Mouse (Mus musculus): ENCODE data around the gene Hist1h3i. TPM values are rescaled to one million over a fixed set of nuclear protein-coding genes. Genes with fewer than 3 reads are reported as not detected.
"Not testable (repeated sequence)": the region's sequence is repeated elsewhere in the genome, so short reads cannot be mapped to it uniquely, and the experiment has no call there.

Hist1h3i gene
- polyA plus RNA-seq, 1 experiment = 57.4 TPM

GRCm38 (mm10) chr13:21786189-21786898 is 3.2 kb upstream of the Hist1h3i start:
- Histone ChIP-seq H3K27me3 (ENCODE audit: control insufficient read depth, insufficient read depth, low read length) (no peaks in the 10 kb centered on the region), H3K27ac (ENCODE audit: insufficient read depth, low read depth, low read length) (peak overlapping the region; percentile 75), H3K36me3 (ENCODE audit: control insufficient read depth, insufficient read depth, low read length) (no peaks in the 10 kb centered on the region), H3K4me3 (ENCODE audit: low read depth, low read length) (peak overlapping the region; percentile 60), H3K4me1 (ENCODE audit: control insufficient read depth, insufficient read depth, insufficient read length, low read length) (no peaks in the 10 kb centered on the region)
- TF ChIP-seq CTCF (IDR thresholded peaks at IDR 0.05; ENCODE audit: extremely low read depth, insufficient read length, insufficient replicate concordance, low read depth, low read length) = no peak
- TF ChIP-seq POLR2A (IDR thresholded peaks at IDR 0.05; ENCODE audit: low read depth, low read length) = no peak
- 9% methylated on average over 8 of the region's 8 CpGs for WGBS

GRCm38 (mm10) chr13:21784311-21784710 is 1.1 kb upstream of the Hist1h3i start:
- Histone ChIP-seq H3K36me3 (ENCODE audit: control insufficient read depth, insufficient read depth, low read length) (no peaks in the 10 kb centered on the region), H3K4me3 (ENCODE audit: low read depth, low read length) (no peak overlapping the region), H3K4me1 (ENCODE audit: control insufficient read depth, insufficient read depth, insufficient read length, low read length) (0 out of 2 replicates have a peak, but pooled peaks cover 2% of the 10 kb centered on the region), H3K27me3 (ENCODE audit: control insufficient read depth, insufficient read depth, low read length) (no peaks in the 10 kb centered on the region), H3K27ac (ENCODE audit: insufficient read depth, low read depth, low read length) (no peak overlapping the region)
- WGBS = 69% methylated on average over 6 of the region's 6 CpGs
- TF ChIP-seq CTCF (IDR thresholded peaks at IDR 0.05; ENCODE audit: extremely low read depth, insufficient read length, insufficient replicate concordance, low read depth, low read length) (no peak), POLR2A (IDR thresholded peaks at IDR 0.05; ENCODE audit: low read depth, low read length) (no peak)

- H3K4me1 ChIP-seq (ENCODE audit: control insufficient read depth, insufficient read depth, insufficient read length, low read length) = 0 out of 2 replicates have a peak, but pooled peaks cover 2% of the 10 kb centered on the region
- TF ChIP-seq POLR2A (IDR thresholded peaks at IDR 0.05; ENCODE audit: low read depth, low read length) (no peak), CTCF (IDR thresholded peaks at IDR 0.05; ENCODE audit: extremely low read depth, insufficient read length, insufficient replicate concordance, low read depth, low read length) (no peak)
- WGBS = 2% methylated on average over 9 of the region's 9 CpGs
- H3K36me3 ChIP-seq (ENCODE audit: control insufficient read depth, insufficient read depth, low read length) = no peaks in the 10 kb centered on the region
- H3K27ac ChIP-seq (ENCODE audit: insufficient read depth, low read depth, low read length) = peak overlapping the region; percentile 20; the same call in 1 of the 2 replicates
- no peaks in the 10 kb centered on the region for H3K27me3 ChIP-seq (ENCODE audit: control insufficient read depth, insufficient read depth, low read length)
- H3K4me3 ChIP-seq (ENCODE audit: low read depth, low read length) = no peak overlapping the region
Measured at GRCm38 (mm10) chr13:21783734-21784161, 578 bp upstream of the Hist1h3i start.

- Histone ChIP-seq H3K27ac (ENCODE audit: insufficient read depth, low read depth, low read length) (peak overlapping the region; percentile 64), H3K4me3 (ENCODE audit: low read depth, low read length) (peak overlapping the region; percentile 57)
- not testable (repeated sequence) for H3K4me1 ChIP-seq (ENCODE audit: control insufficient read depth, insufficient read depth, insufficient read length, low read length); H3K36me3 ChIP-seq (ENCODE audit: control insufficient read depth, insufficient read depth, low read length); H3K27me3 ChIP-seq (ENCODE audit: control insufficient read depth, insufficient read depth, low read length)
- peak; percentile 43 for TF ChIP-seq POLR2A (IDR thresholded peaks at IDR 0.05; ENCODE audit: low read depth, low read length)
- WGBS = under 1% methylated on average over 21 of the region's 35 CpGs
Measured at GRCm38 (mm10) chr13:21782361-21783254, 562 bp downstream of the Hist1h3i start.

- 85% methylated on average over 1 of the region's 1 CpGs for WGBS
Measured at GRCm38 (mm10) chr13:21781639-21782038, 1.5 kb downstream of the Hist1h3i start.

GRCm38 (mm10) chr13:21781021-21781555 is 2.1 kb downstream of the Hist1h3i start:
- Histone ChIP-seq H3K4me3 (ENCODE audit: low read depth, low read length) (no peak overlapping the region), H3K36me3 (ENCODE audit: control insufficient read depth, insufficient read depth, low read length) (no peaks in the 10 kb centered on the region), H3K27ac (ENCODE audit: insufficient read depth, low read depth, low read length) (no peak overlapping the region), H3K4me1 (ENCODE audit: control insufficient read depth, insufficient read depth, insufficient read length, low read length) (peaks cover 2% of the 10 kb centered on the region; the same call in 1 of the 2 replicates), H3K27me3 (ENCODE audit: control insufficient read depth, insufficient read depth, low read length) (no peaks in the 10 kb centered on the region)
- no peak for TF ChIP-seq CTCF (IDR thresholded peaks at IDR 0.05; ENCODE audit: extremely low read depth, insufficient read length, insufficient replicate concordance, low read depth, low read length)
- TF ChIP-seq POLR2A (IDR thresholded peaks at IDR 0.05; ENCODE audit: low read depth, low read length) = no peak
- 53% methylated on average over 6 of the region's 6 CpGs for WGBS

More at GRCm38 (mm10) chr13:21781639-21782038, 1.5 kb downstream of the Hist1h3i start:
- Histone ChIP-seq H3K4me3 (ENCODE audit: low read depth, low read length) (no peak overlapping the region), H3K27ac (ENCODE audit: insufficient read depth, low read depth, low read length) (no peak overlapping the region), H3K36me3 (ENCODE audit: control insufficient read depth, insufficient read depth, low read length) (no peaks in the 10 kb centered on the region), H3K4me1 (ENCODE audit: control insufficient read depth, insufficient read depth, insufficient read length, low read length) (peaks cover 2% of the 10 kb centered on the region; the same call in 1 of the 2 replicates), H3K27me3 (ENCODE audit: control insufficient read depth, insufficient read depth, low read length) (no peaks in the 10 kb centered on the region)
- TF ChIP-seq POLR2A (IDR thresholded peaks at IDR 0.05; ENCODE audit: low read depth, low read length) (no peak), CTCF (IDR thresholded peaks at IDR 0.05; ENCODE audit: extremely low read depth, insufficient read length, insufficient replicate concordance, low read depth, low read length) (no peak)

All from small intestine, adult 2 months (tissue).